Mouse (Mus musculus) central nervous system, embryonic 11.5 days (tissue): ENCODE measurements around the gene Rab9b. TPM values are rescaled to one million over a fixed set of nuclear protein-coding genes. Genes with fewer than 3 reads are reported as not detected.

Experiments used
- polyA plus RNA-seq: library from polyadenylated mRNA; depleted of rRNA; stranded (reverse); fragments of >200 nt; gene quantifications from 2 replicates; pipeline ENCODE4 v1.2.3, GENCODE M21; 2012; rRNA removed

Rab9b gene
- 1.0 and 2.1 TPM in 2 replicates for polyA plus RNA-seq

GRCm38 (mm10) chrX:136868061-136869040 is at the start of gene Rab9b:
Rab9b (minus strand) TSS chrX:136868755.

DNA sequence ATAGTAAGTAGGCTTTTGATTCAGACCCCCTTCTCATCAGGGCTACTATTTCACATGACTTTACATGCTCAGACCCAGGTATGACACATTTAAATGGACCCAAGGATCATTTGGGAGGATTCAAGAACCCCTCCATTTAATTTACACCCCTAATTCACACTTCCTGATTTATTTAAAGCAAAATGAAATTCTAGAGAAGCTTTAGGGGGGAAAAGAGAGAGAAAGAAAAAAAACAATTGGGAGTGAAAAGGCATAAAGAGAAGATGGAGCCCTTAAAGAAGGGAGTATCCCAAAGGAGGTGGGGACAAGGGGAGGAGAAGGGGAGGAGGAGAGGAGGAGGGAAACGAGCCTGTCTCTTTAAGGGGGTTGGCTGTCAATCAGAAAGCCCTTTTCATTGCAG is 46.2 kb downstream of the Rab9b start, which contains the start of gene Plp1:
Plp1 (plus strand) TSS at position 301 of the 400 bp plus-strand sequence.

Other genes with a start within 250 kb of the Rab9b start
- 7.1 and 7.2 TPM in 2 replicates for gene Tceal1, start 160.8 kb downstream of the Rab9b start, polyA plus RNA-seq
- 512 and 1,459 TPM in 2 replicates for gene Morf4l2, start 125.1 kb downstream of the Rab9b start, polyA plus RNA-seq
- gene Glra4, start 88.6 kb downstream of the Rab9b start, polyA plus RNA-seq = not detected in 2 replicates
- gene Plp1, start 46.1 kb downstream of the Rab9b start, polyA plus RNA-seq = 10.7 and 19.9 TPM in 2 replicates
- gene H2bfm, start 58.6 kb upstream of the Rab9b start, polyA plus RNA-seq = not detected in 2 replicates
- gene Tmsb15b2, start 106.7 kb upstream of the Rab9b start, polyA plus RNA-seq = 18.4 and 26.4 TPM in 2 replicates
- gene Tmsb15l, start 108.1 kb upstream of the Rab9b start, polyA plus RNA-seq = 3.5 and 10.2 TPM in 2 replicates
- gene Tmsb15b1, start 108.1 kb upstream of the Rab9b start, polyA plus RNA-seq = 4.2 and 12.1 TPM in 2 replicates
- 34.7 and 40.1 TPM in 2 replicates for gene Zcchc18, start 124.4 kb upstream of the Rab9b start, polyA plus RNA-seq
- gene Slc25a53, start 169.5 kb upstream of the Rab9b start, polyA plus RNA-seq = 15.0 and 16.2 TPM in 2 replicates
- gene Fam199x, start 180.8 kb upstream of the Rab9b start, polyA plus RNA-seq = 3.2 and 5.2 TPM in 2 replicates